Mouse (Mus musculus) heart, postnatal 14 days (tissue): ENCODE results near the gene M6pr. TPM values are rescaled to one million over a fixed set of nuclear protein-coding genes. Genes with fewer than 3 reads are reported as not detected.

Source experiments
- DNase-seq, 2 experiments: peaks; one replicate each; pipeline ENCODE4 v3.0.0; 2021 to 2022
- intact Hi-C: fragments of 180-260 bp; cut with DNase I; formaldehyde crosslinking; loops from one replicate; pipeline ENCODE4 v1.15.1; 2025
- total RNA-seq, 2 experiments: library from RNA; stranded (reverse); gene quantifications; 2 replicates each; pipeline ENCODE4 v1.2.3; 2021

The M6pr gene
- total RNA-seq, 2 experiments from 2014 or later, result 38.0 to 40.1 TPM

DNA sequence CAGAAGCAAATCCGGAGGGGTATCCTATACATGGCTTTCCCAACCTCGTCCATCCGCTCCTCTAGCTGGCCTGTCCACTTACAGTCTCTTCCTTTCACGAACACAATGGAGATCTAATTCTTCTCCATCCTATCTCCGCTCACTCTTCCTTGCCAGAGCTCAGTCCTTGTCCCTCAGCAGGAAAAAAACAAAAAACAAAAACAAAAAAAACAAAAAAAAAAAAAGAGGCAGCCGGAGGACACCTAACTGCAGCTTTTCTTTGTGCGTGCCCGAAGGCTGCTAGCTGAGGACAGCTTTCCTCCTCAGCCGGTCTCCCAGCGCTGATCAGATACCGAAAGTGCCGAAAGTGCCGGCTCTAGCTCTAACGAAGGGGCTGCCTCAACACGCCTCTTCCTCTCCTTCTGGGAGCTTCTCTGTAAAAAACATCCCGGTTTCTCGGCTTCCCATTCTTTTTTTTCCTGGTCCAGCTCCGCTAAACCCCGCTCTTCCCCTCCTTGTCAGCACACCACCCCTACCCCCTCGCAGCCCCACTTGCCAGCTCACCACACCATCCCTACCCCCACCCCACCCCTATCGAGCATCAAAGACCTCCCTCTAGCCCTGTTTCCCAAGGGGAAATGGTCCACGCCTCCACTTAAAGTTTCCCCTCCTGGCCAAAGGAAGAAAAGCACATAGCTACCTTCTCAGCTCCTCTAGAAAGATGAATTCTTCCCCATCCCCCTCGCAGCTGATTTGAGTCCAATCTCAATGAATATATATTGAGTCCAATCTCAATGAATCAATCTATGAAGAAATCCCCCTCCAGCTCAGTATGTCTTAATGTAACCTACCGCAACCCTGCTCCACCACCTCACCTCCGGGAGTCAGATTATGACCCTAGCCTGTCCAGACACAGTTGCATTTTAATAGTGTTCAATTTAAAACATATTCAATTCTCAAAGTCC, 11.0 kb upstream of the M6pr start:
- intact Hi-C loops, result no loop called here
- peak; percentile 7 to 31 for DNase-seq

- no peak for DNase-seq
- intact Hi-C loops, result no loop called here
Measured at GRCm38 (mm10) chr6:122298223-122298609, 10.3 kb upstream of the M6pr start.

- DNase-seq, result no peak
- intact Hi-C loops, result loop anchor here (5.0 kb wide), 2 partner anchors 502 to 742 kb away; no protein-coding TSS in a partner anchor
Measured at GRCm38 (mm10) chr6:122299621-122300133, 8.8 kb upstream of the M6pr start.

DNA sequence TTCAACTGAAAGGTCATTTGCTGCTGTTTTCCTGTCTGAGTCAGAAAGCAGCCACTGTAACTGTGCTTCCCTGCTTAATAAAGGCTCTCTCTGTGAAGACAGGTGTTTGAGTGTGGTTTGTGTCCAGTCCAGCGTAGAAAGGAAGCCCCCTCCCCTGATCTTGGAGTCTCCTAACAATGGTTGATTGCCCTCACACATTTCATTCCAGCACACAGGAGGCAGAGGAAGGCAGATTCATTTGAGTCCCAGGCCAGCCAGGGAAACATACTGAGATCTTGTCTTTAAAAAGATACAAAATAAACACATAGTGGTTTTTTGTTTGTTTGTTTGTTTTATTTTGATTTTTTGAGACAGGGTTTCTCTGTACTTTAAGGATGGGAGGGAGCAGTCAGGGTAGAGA, 6.4 kb upstream of the M6pr start:
- no peak for DNase-seq
- intact Hi-C loops, result loop anchor here (5.0 kb wide), 2 partner anchors 505 to 745 kb away; no protein-coding TSS in a partner anchor

- intact Hi-C loops, result loop anchor here (5.0 kb wide), 2 partner anchors 505 to 745 kb away; no protein-coding TSS in a partner anchor
- DNase-seq, result no peak
Measured at GRCm38 (mm10) chr6:122302661-122303060, 5.9 kb upstream of the M6pr start.

DNA sequence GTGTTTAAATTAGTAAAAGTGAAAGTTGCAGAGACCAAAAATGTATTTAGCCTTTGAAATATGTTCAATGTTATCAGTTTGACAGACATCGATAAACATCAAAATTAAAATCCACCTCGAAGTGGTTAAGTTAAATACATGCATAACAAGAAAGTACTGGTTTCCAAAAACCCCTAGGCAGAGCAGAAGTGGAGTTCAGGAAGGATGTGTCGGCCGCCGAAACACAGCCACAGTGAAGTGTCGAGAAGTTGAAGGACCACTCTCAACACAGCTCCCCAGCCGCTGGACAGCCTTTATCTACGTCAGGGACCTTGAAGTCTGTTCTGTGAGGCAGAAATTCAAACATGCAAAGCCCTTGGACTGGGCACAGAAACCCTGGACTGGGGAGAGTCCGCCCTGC, 5.0 kb upstream of the M6pr start:
- intact Hi-C loops, result loop anchor here (5.0 kb wide), 2 partner anchors 506 to 746 kb away; no protein-coding TSS in a partner anchor

DNA sequence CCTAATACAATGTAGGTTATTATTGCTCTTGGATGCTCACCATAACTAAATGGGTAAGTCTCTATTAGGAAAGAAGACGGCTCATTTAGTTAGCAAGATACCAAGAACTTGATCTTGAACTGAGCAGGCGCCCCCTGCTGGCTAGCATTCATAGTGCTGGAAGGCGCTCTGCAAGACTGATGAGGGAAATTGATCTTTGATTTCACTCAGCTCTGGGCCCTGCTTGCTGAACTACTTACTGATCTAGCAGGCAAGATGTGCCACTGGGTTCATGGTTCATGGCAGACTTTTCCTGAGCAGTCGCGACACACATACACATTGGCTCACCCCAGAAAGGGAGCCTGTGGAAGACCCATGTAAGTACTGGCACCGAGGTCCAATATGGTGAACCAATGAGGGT, 4.2 kb upstream of the M6pr start:
- DNase-seq, result peak; percentile 76 to 86
- intact Hi-C loops, result loop anchor here (2.0 to 5.0 kb wide), 3 partner anchors 46 to 747 kb away; no protein-coding TSS in a partner anchor

More for the DNA sequence above, 5.0 kb upstream of the M6pr start:
- DNase-seq, result no peak

DNA sequence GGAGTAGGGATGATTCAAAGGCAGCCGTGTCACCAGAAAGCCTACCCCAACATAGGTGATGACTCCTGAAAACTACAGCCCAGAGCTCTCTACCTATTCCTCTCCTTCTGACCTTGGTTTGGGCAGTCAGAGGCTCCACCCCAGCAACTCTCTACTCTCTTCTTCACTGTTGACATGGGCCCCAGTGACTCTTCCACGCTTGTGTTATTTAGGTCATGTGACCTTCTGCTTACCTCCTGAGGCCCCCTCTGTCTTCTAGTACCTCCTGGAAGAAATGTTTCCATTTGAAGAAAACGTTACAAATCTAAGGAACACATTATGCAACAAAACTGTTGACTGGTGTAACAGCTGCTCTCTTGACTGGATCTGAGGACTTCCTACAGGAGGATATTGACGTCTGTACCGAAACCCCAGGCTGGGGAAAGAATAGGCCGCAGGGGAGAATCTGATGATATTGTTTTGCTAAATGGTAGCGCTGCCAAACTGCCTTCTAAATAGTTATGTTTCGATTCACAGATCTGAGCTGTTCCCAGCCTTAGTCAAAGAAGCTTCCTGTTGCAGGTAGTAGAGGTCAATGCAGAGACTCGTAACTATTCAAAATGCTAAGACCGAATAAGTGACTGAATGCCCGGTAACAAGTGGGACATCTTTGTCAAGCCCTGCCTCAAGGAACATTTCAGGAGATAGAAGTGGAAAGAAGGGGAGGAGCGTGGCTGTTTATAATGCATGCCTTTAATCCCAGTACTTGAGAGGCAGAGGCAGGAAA, 3.5 kb upstream of the M6pr start:
- intact Hi-C loops, result loop anchor here (2.0 to 5.0 kb wide), 4 partner anchors 46 to 1033 kb away; no protein-coding TSS in a partner anchor
- no peak for DNase-seq

GRCm38 (mm10) chr6:122306707-122307106, 1.8 kb upstream of the M6pr start:
- intact Hi-C loops, result loop anchor here (5.0 kb wide), 1 partner anchor 1034 kb away; no protein-coding TSS in a partner anchor

GRCm38 (mm10) chr6:122308136-122308504, 400 bp upstream of the M6pr start:
- intact Hi-C loops, result loop anchor here (5.0 kb wide), 1 partner anchor 1036 kb away; no protein-coding TSS in a partner anchor
- no peak for DNase-seq

More at GRCm38 (mm10) chr6:122306707-122307106, 1.8 kb upstream of the M6pr start:
- no peak for DNase-seq

- no peak for DNase-seq
- intact Hi-C loops, result loop anchor here (5.0 kb wide), 1 partner anchor 1037 kb away; no protein-coding TSS in a partner anchor
Measured at GRCm38 (mm10) chr6:122309446-122309960, 983 bp downstream of the M6pr start.

DNA sequence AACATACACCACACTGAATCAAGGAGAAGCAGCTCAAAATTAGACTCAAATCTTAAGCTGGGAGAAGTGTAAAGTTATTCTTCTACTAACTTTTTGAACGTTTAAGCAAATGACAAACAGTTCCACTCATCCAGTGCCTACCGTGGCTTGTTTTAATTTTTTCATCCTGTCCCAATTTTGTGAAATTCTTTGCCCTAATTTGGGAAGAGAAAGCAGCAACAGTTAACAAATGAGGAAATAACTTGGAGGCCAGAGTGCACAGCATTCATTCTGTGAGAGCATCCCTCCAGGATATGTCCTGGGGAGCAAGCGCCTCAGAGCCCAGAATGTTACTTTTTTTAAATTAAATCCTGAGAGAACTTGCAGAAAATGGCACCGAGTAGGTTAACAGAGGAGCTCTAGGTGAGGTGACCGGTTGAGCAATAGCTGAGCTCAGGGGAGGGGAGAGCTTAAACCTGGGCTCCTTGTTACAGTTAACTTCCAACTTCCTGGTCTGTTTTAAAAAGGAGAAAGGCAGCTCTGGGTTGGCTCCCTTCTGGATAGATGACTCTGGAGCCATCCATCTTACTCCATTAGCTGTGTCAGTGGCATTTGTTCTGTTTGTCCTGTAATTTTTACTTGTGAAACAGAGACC, 1.8 kb downstream of the M6pr start:
- intact Hi-C loops, result loop anchor here (2.0 to 5.0 kb wide), 2 partner anchors 28 to 82 kb away; no protein-coding TSS in a partner anchor

DNA sequence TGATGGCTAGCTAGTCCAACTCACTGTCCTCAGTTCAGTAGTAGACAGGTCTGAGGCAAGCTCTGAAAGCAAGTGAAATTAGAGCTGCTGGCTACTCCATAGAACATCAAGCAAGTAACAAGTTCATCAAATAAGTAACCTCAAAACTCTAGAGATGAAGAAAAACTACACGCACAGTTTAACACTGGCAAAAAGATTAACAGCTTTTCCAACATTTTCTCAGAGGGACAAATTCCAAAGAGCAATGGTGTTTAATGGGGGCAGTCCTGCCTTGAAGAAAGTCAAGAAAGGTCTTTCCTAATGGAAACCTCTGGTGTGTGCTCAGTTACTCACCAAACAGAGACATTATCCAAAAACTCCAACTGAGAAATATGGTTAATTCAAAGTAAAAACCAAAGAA, 10.2 kb downstream of the M6pr start:
- DNase-seq, result no peak
- intact Hi-C loops, result no loop called here

More for the DNA sequence above, 1.8 kb downstream of the M6pr start:
- DNase-seq, result no peak

GRCm38 (mm10) chr6:122325361-122325975, 16.9 kb downstream of the M6pr start:
- intact Hi-C loops, result no loop called here

GRCm38 (mm10) chr6:122333081-122333612, 24.6 kb downstream of the M6pr start:
- DNase-seq, result no peak

More at GRCm38 (mm10) chr6:122325361-122325975, 16.9 kb downstream of the M6pr start:
- DNase-seq, result no peak

DNA sequence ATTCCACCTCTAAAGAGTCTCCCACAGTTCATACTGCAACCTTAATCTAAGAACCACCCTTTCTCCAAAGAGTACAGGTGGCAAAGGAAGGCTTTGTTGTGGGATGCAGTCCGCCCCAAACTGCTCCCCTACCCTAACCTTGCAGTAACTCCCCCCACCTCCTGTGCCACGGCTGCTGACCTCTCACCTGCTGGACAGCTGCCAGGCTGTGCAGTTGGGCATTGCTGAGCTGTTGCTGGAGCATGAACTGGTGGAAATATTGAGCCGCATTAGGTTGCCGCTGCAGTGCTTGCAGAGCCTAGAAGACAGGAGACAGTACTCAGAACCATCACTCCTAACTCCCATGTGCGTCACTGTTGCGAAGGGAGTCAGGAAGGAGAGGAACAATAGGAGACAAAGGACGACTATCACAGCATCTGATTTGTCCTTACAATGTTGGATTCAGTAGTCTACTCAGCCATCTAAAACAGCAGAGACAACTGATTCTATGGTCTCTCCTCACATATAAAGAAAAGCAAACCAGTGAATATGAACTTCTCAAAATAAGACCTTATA, 26.3 kb downstream of the M6pr start:
- DNase-seq, result no peak
- intact Hi-C loops, result no loop called here

More at GRCm38 (mm10) chr6:122333081-122333612, 24.6 kb downstream of the M6pr start:
- intact Hi-C loops, result no loop called here

DNA sequence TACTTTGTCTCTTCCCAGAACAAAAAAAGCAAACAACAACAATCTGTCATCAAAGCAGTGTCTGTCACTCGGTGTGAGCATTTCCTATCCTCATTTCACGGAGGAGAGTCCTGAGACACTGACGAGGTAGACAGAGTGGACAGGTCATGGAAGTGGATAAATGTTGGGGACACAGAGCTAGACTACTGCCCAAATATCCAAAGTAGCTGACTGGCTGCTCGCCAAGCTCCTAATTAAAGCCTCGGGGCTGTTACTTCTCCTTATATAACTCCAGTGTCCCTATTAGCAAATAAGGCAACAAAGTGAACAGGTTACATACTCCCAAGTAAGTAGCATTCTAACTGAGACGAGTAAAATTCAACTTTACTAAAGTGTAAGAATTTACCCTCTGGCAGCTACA, 29.0 kb downstream of the M6pr start:
- peak in 1 of 2 experiments; percentile 21 for DNase-seq
- intact Hi-C loops, result no loop called here

DNA sequence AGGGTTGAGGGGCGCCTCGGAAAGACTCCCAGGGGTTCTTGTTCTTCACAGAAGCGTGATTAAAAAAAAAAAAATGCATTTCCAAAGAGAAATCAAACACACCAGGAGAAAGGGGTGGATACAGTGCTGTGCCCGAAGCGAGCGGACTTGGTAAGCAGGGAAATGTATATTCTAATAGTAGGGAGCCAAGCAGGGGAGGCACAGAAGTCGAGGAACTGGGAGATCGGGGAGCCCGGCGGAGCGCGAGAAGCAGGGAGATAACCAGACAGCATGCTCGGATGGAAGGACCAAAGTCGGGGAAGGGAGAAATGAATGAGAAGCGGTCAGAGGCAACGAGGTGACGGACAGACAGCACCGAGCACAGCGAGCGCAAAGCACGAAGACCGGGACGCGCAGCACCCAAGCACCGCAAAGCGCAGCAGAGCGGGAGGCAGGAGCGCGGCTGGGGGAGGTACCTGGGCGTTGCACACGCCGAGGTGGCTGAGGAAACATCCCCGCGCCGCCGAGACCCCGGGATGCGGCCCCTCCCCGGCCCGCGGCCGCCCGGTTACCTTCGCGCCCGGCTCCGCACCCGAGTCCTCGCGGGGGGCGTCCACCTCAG, 30.6 kb downstream of the M6pr start:
- peak in 1 of 2 experiments; percentile 56 for DNase-seq
- intact Hi-C loops, result loop anchor here (2.0 kb wide), 1 partner anchor 28 kb away; no protein-coding TSS in a partner anchor
